Mouse (Mus musculus): ENCODE data around the gene Gvin1.
"Not testable (repeated sequence)": the region's sequence is repeated elsewhere in the genome, so short reads cannot be mapped to it uniquely, and the experiment has no call there.

The Gvin1 gene

GRCm38 (mm10) chr7:106215177-106215576 lies at the start of gene Gvin1:
Gvin1 (minus strand) TSS chr7:106215326.
- DNase-seq: peak; percentile 1

GRCm38 (mm10) chr7:106251844-106252517 lies 36.9 kb upstream of the Gvin1 start:
- no peak for DNase-seq

GRCm38 (mm10) chr7:106248922-106249321 lies 33.8 kb upstream of the Gvin1 start:
- DNase-seq: no peak

GRCm38 (mm10) chr7:106248245-106248644 lies 33.1 kb upstream of the Gvin1 start:
- DNase-seq: no peak

GRCm38 (mm10) chr7:106245601-106246000 lies 30.5 kb upstream of the Gvin1 start:
- no peak for DNase-seq

GRCm38 (mm10) chr7:106240484-106241275 lies 25.6 kb upstream of the Gvin1 start:
- DNase-seq: not testable (repeated sequence)

- no peak for DNase-seq
Observed at GRCm38 (mm10) chr7:106237192-106237465, 22.0 kb upstream of the Gvin1 start.

- no peak for DNase-seq
Observed at GRCm38 (mm10) chr7:106236327-106237191, 21.4 kb upstream of the Gvin1 start.

GRCm38 (mm10) chr7:106235596-106235995 lies 20.5 kb upstream of the Gvin1 start:
- DNase-seq: no peak

GRCm38 (mm10) chr7:106215910-106216309 lies 784 bp upstream of the Gvin1 start:
- not testable (repeated sequence) for DNase-seq

- not testable (repeated sequence) for DNase-seq
Observed at GRCm38 (mm10) chr7:106213770-106214169, 1.4 kb downstream of the Gvin1 start.

GRCm38 (mm10) chr7:106206630-106207029 lies 8.5 kb downstream of the Gvin1 start:
- DNase-seq: not testable (repeated sequence)

- not testable (repeated sequence) for DNase-seq
Observed at GRCm38 (mm10) chr7:106177065-106177464, 38.1 kb downstream of the Gvin1 start.

- not testable (repeated sequence) for DNase-seq
Observed at GRCm38 (mm10) chr7:106145013-106145754, 69.9 kb downstream of the Gvin1 start.

GRCm38 (mm10) chr7:106141128-106141895 lies 73.8 kb downstream of the Gvin1 start:
- DNase-seq: not testable (repeated sequence)

GRCm38 (mm10) chr7:106117090-106117948 lies 97.8 kb downstream of the Gvin1 start:
- DNase-seq: not testable (repeated sequence)

Measured in lung, postnatal 10 days (tissue).